Mouse (Mus musculus): ENCODE measurements at regions not wholly inside any gene's neighbourhood (a gene's known extent, or its start where the extent isn't known, plus 50 kb on each side); places are given as distances from the start of the nearest gene placed in this dataset.
A peak's percentile ranks its signal among the peaks of the same experiment; 100 is the strongest.

DNA sequence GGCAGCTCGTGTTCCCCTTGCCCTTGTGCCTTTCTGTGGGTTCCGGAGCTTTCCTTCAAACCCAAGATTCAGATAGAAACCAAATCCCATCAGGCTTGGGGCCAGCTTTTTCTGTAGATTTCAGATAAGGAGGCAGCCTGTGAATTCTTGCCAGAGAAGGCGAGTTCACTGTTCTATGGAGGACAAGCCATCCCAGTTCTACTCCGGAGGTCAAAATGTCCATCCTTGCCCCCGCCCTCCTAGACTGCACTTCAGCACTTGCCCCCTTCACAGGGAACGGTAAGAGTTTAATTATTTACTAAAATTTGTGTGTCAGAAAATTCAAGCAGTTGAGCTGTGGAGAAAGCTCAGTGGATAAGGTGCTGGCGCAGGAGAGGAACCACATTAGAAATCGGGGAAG, 97.1 kb upstream of the Adgrl2 start:
- DNase-seq (ENCODE audit: extremely low spot score, low read depth, low spot score), result no peak

- DNase-seq (ENCODE audit: extremely low spot score, low read depth, low spot score), result no peak
These were observed 96.3 kb upstream of the Adgrl2 start for GRCm38 (mm10) chr3:149086704-149087103.

GRCm38 (mm10) chr3:149086086-149086485, 95.7 kb upstream of the Adgrl2 start:
- no peak for DNase-seq (ENCODE audit: extremely low spot score, low read depth, low spot score)

DNA sequence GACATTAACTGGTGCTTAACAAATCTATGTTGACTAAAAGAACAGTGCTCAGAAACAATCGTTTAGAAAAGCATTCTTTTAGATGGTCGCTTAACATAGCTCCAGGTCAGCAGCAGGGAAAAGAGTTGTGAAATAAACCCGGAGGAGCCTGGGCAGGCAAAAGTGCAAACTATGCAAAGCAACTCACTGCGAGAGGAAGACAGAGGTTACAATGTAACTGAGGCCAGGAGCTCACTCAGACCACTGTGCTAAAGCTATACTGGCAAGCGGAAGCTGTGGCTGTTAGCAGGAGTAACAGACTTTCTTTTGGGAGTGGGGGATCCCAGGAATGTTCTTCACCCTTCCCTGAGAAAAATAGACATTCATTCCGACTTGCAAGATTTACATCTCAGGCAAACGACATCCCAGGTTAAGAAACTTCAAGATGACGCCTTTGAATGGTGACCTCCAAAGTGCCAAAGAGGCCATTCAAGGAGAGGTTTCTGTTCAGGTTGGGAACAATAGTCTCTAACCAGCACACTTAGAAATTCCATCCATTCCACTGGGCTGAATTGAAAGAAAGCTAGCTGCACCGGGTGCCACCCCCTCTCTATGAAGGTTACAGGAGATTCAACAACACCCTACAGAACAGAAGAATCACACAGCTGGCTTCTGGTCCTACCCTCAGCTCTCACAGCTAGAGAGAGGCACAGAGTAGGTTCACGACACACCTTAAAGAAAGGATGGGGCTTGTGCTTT, 94.7 kb upstream of the Adgrl2 start:
- DNase-seq (ENCODE audit: extremely low spot score, low read depth, low spot score), result no peak

DNA sequence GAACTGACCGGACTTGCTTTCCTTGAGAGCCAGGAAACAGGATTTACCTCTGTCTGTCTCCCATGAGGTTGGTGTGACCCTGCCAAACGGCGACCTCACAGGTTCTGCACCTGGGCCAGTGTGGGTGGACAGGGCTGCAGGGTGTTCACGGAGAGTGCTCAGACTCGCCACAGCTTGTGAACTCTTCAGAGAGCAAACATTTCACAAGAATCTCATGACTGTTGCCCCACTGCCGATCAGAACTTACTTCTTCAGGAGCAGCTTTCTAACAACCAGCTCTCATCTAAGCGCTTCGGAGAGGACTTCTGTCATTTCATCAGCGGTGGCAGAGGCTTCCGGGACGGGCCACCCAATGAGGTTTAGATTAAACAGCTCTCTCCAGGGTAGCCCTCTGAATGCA, 93.0 kb upstream of the Adgrl2 start:
- no peak for DNase-seq (ENCODE audit: extremely low spot score, low read depth, low spot score)

GRCm38 (mm10) chr3:149078881-149079280, 88.5 kb upstream of the Adgrl2 start:
- DNase-seq (ENCODE audit: extremely low spot score, low read depth, low spot score), result no peak

GRCm38 (mm10) chr3:149076928-149077551, 86.7 kb upstream of the Adgrl2 start:
- no peak for DNase-seq (ENCODE audit: extremely low spot score, low read depth, low spot score)

- DNase-seq (ENCODE audit: extremely low spot score, low read depth, low spot score), result no peak
These were observed 85.1 kb upstream of the Adgrl2 start for GRCm38 (mm10) chr3:149075488-149075851.

DNA sequence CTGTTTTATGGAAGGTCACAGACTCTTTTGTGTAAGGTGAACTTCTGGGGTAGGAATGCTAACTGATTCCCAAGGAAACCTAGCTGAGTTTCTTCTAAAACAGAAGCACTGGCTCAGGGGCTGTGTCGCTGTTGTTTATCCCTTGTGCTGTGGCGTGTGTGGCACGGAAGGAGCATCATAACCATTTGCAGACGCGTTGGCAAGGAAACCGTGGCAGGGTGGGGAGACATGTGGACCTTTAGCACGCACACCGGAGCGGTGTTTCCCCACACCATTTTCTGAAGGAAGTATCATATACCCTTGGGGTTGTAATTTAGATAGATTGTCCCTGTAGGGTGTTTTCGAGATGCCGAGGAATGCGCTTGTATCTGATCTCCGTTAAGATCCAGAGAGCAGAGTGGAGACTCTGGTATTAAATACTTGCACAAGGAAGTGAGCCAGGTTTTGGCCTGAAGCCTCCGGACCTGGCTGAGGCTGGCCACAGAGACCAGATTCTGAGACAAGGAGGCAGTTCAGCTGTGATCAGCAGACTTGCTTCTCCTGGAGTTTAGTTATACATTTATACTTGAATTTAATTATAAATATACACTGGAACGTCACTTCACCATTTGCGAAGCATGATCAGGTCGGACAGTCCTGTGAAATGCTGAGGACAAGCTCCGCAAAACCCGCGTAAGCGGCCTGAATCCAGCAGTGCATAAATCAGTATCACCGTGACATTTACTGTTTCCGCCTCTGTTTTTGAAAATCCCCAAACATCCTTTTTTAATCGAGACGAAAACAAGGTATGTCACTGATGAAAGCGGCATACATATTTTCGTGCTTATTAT, 84.5 kb upstream of the Adgrl2 start:
- no peak for DNase-seq (ENCODE audit: extremely low spot score, low read depth, low spot score)

DNA sequence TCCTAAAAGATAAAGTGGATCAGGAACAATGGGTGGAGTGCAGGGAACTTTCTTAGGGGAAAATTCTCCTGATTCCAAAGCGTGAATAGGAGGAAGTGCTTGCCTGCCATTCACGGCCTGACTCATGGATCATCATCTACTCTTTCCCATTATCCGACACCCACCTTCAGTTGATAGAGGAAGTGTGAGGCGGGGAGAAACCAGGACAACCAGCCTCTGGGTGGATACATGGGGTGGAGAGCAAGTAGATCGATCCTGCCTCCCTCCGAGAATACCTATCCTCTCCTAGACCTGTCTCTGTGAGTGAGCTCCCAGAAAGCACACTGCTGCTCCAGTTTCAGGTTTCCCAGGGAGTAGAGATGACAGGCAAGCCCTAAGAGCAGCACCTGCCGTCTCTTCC, 79.8 kb upstream of the Adgrl2 start:
- no peak for DNase-seq (ENCODE audit: extremely low spot score, low read depth, low spot score)

DNA sequence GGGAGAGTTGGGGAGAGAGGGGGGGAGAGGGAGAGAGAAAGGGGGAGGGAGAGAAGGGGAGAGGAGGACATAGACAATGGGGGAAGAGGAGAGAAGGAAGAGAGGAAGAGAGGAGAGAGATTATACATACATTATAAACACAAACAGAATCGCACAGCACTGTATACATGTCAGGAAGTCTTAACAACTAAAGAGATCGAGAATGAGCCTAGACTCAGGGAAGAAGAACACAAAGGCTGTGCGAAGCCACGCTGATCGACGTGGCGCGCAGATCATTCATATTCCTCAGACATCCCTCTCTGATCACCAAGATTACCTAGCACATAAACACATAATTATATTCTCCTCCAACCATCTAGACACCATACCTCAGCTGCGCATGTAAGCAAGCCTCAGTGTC, 79.1 kb upstream of the Adgrl2 start:
- DNase-seq (ENCODE audit: extremely low spot score, low read depth, low spot score), result no peak

GRCm38 (mm10) chr3:149068821-149069220, 78.5 kb upstream of the Adgrl2 start:
- no peak for DNase-seq (ENCODE audit: extremely low spot score, low read depth, low spot score)

- DNase-seq (ENCODE audit: extremely low spot score, low read depth, low spot score), result no peak
These were observed 77.4 kb upstream of the Adgrl2 start for GRCm38 (mm10) chr3:149067758-149068157.

GRCm38 (mm10) chr3:149055077-149055476, 64.7 kb upstream of the Adgrl2 start:
- no peak for DNase-seq (ENCODE audit: extremely low spot score, low read depth, low spot score)

- DNase-seq (ENCODE audit: extremely low spot score, low read depth, low spot score), result peak; percentile 90
These were observed 62.0 kb upstream of the Adgrl2 start for GRCm38 (mm10) chr3:149052295-149052902.

DNA sequence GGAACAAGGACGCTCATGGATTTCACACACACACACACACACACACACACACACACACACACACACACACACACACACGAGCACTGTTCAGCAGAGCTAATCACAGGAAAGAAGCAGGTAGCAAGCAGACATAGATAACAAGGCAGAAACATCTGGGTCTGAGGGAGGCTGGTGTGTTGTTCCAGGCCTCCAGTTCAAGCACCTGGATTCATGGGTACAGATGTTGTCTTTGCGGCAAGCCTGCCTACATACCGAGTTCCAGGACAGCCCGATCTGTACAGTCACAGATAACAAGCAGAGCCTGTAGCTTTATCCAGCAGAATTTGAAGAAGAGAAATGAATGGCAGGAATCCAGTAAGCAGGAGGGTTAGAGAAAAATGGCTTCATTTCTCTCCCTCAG, 55.0 kb upstream of the Adgrl2 start:
- no peak for DNase-seq (ENCODE audit: extremely low spot score, low read depth, low spot score)

DNA sequence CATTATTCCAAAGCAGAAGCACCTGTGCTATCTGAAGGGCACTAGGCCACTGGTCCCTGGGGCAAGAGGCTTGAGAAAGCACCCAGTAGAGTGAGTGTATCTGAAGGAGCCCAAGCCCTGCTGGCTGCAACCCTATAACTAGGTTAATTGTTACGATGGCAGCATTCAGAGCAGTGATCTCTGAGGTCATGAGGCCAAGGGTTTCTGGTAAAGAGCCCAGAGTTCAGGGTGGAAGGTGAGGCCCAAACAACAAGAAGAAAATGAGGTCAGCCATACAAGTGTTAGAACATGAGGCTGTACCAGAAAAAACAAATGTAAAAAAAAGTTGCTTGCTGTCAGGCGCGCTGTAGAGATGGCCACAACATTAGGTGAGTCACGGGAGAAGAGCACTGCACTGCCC, 53.5 kb upstream of the Adgrl2 start:
- no peak for DNase-seq (ENCODE audit: extremely low spot score, low read depth, low spot score)

GRCm38 (mm10) chr3:149042527-149042926, 52.2 kb upstream of the Adgrl2 start:
- peak; percentile 49 for DNase-seq (ENCODE audit: extremely low spot score, low read depth, low spot score)

DNA sequence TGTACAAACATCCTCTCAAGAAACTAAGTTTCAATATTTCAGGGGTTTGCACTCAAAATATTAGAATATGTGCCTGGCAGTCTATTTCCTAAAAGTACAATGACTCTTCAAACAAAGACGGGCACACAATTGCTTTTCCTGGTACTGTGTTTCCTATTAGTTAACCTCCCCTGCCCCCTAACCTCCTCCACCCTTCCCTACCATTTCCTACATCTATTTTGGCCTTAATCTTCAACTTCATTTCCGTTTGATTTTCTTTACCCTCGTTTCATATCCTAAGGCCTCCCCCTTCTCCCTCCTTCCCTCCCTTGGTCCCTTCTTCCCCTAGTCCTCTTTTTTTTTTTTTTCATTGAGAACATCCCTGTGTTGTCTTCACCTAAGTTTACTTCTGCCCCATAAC, 50.8 kb upstream of the Adgrl2 start:
- DNase-seq (ENCODE audit: extremely low spot score, low read depth, low spot score), result no peak

All from hindlimb bud, embryonic 11.5 days (tissue).